Mouse (Mus musculus): ENCODE data around the gene Ttc7.

The Ttc7 gene

DNA sequence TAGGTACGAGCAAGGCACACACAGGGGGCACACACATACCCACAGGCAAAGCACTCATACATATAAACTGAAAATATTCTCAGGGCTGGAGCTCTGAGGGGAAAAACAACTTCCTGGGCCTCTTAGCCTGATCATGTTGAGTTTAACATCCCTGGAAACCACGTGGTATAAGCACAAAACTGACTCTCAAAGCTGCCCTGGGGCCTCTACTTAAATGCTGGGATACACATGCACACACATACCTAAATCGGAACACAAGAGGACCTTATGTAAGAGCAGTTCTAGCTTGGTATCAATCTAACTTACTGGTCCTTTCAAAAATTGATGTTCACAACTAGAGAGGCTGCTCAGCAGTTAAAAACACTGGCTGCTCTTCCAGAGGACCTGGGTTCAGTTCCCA lies 146.7 kb downstream of the Ttc7 start:
- DNase-seq (ENCODE audit: low read depth, low spot score): no peak
